Mouse (Mus musculus) 3T3-L1 (cell line): Measurements from ENCODE around the gene Tubb3.

Experiments
- DNase-seq: peaks from one replicate; pipeline ENCODE4 v3.0.0-alpha.2; 2015; ENCODE audit warnings: low read depth, low spot score

Gene Tubb3

GRCm38 (mm10) chr8:123411246-123411645 is at the start of gene Tubb3:
Tubb3 (plus strand) TSS chr8:123411424.
- no peak for DNase-seq

- peak; percentile 91 for DNase-seq
These were observed 37.6 kb upstream of the Tubb3 start, which contains the start of gene Tcf25 for GRCm38 (mm10) chr8:123373403-123374238. Tcf25 (plus strand) TSS chr8:123373753.

- DNase-seq = peak; percentile 90
These were observed 37.0 kb upstream of the Tubb3 start for GRCm38 (mm10) chr8:123374239-123374578.

- DNase-seq = no peak
These were observed 35.5 kb upstream of the Tubb3 start for GRCm38 (mm10) chr8:123375701-123376100.

- DNase-seq = no peak
These were observed 35.1 kb upstream of the Tubb3 start for GRCm38 (mm10) chr8:123376106-123376505.

- no peak for DNase-seq
These were observed 29.5 kb upstream of the Tubb3 start for GRCm38 (mm10) chr8:123381711-123382110.

GRCm38 (mm10) chr8:123382516-123382915 is 28.7 kb upstream of the Tubb3 start:
- DNase-seq = no peak

- peak; percentile 49 for DNase-seq
These were observed 26.2 kb upstream of the Tubb3 start for GRCm38 (mm10) chr8:123384883-123385540.

GRCm38 (mm10) chr8:123387041-123387440 is 24.2 kb upstream of the Tubb3 start:
- no peak for DNase-seq

- no peak for DNase-seq
These were observed 23.4 kb upstream of the Tubb3 start for GRCm38 (mm10) chr8:123387801-123388200.

- no peak for DNase-seq
These were observed 22.2 kb upstream of the Tubb3 start for GRCm38 (mm10) chr8:123389026-123389425.

- DNase-seq = no peak
These were observed 12.9 kb upstream of the Tubb3 start for GRCm38 (mm10) chr8:123398308-123398707.

- DNase-seq = no peak
These were observed 9.3 kb upstream of the Tubb3 start for GRCm38 (mm10) chr8:123401936-123402335.

GRCm38 (mm10) chr8:123402730-123403326 is 8.4 kb upstream of the Tubb3 start:
- DNase-seq = no peak

GRCm38 (mm10) chr8:123404521-123404920 is 6.7 kb upstream of the Tubb3 start:
- no peak for DNase-seq

GRCm38 (mm10) chr8:123406786-123407185 is 4.4 kb upstream of the Tubb3 start, which contains the start of gene Mc1r:
Mc1r (plus strand) TSS chr8:123407107.
- DNase-seq = peak; percentile 45

- no peak for DNase-seq
These were observed 3.6 kb upstream of the Tubb3 start for GRCm38 (mm10) chr8:123407612-123408011.

- peak; percentile 66 for DNase-seq
These were observed 2.4 kb upstream of the Tubb3 start for GRCm38 (mm10) chr8:123408586-123409544.

- peak; percentile 86 for DNase-seq
These were observed 1.1 kb upstream of the Tubb3 start for GRCm38 (mm10) chr8:123410049-123410587.

GRCm38 (mm10) chr8:123410788-123411187 is 436 bp upstream of the Tubb3 start:
- DNase-seq = no peak

GRCm38 (mm10) chr8:123411781-123412327 is 630 bp downstream of the Tubb3 start:
- DNase-seq = no peak
